Comparison of ENCODE assay signal across 30 mouse cellular contexts in the genomic region with DNA sequence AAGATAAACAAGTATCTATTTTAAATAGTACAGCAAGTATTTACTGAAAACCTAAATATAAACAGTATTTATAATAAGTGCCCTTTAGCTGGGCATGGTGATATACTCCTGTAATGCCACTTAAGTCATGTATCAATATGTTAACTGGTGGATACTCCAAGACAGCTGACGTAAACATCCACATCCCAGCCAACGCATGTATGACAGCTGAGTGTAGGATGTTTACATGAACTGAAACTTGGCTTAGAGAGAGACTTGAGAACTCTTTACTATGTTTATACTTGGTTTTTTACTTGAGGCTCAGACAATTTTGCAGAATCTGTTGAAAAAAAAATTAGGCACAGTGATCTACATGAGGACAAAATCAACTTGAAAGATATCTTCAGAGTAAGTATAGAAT.
DNase-seq lines count a peak whose midpoint lies in the region; ATAC-seq and TF ChIP-seq lines count a peak whose summit lies in the region.
"Had no signal": no experiment of that assay in that cellular context is flagged by ENCODE, and none has a peak within 500 bp of the region (broad histone marks: within the 10 kb centered on the region; RNA-seq: fewer than 3 reads in every experiment).

No protein-coding gene starts in this region.

- WGBS in intestine, embryonic 16.5 days, result 64% methylated on average over 2 of the region's 2 CpGs
- 56% methylated on average over 2 of the region's 2 CpGs for WGBS in intestine, embryonic 15.5 days
- 23% methylated on average over 2 of the region's 2 CpGs for WGBS in lung, embryonic 16.5 days
- 24% methylated on average over 2 of the region's 2 CpGs for WGBS in stomach, embryonic 14.5 days
- WGBS in stomach, postnatal 0 days, result 41% methylated on average over 2 of the region's 2 CpGs
- 37% methylated on average over 2 of the region's 2 CpGs for WGBS in stomach, embryonic 16.5 days

- H3K27me3 ChIP-seq in intestine, embryonic 16.5 days (replicated peaks; ENCODE audit: control insufficient read depth, insufficient read depth, low read length), result no peaks in the 10 kb centered on the region
- H3K27me3 ChIP-seq in intestine, embryonic 15.5 days (replicated peaks), result no peaks in the 10 kb centered on the region
- no peaks in the 10 kb centered on the region for H3K27me3 ChIP-seq in lung, embryonic 16.5 days (ENCODE audit: control insufficient read depth, insufficient read depth, low read depth, low read length)
- H3K27me3 ChIP-seq in stomach, embryonic 14.5 days (ENCODE audit: control insufficient read depth, insufficient read depth, low read length), result no peaks in the 10 kb centered on the region
- no peaks in the 10 kb centered on the region for H3K27me3 ChIP-seq in stomach, postnatal 0 days (ENCODE audit: control insufficient read depth, insufficient read depth, low read length)
- H3K27me3 ChIP-seq in stomach, embryonic 16.5 days (ENCODE audit: control insufficient read depth, insufficient read depth, low read length), result no peaks in the 10 kb centered on the region
- H3K27me3 ChIP-seq: CH12.LX; embryonic facial prominence, embryonic 12.5 days; embryonic facial prominence, embryonic 15.5 days; heart, embryonic 13.5 days; Patski had no signal

- TF ChIP-seq CTCF in stomach, postnatal 0 days (IDR thresholded peaks at IDR 0.05; ENCODE audit: low read depth), result no peak

- H3K4me1 ChIP-seq in intestine, embryonic 16.5 days (ENCODE audit: control insufficient read depth, insufficient read depth, low read length), result no peaks in the 10 kb centered on the region
- 0 out of 2 replicates have a peak, but pooled peaks cover 3% of the 10 kb centered on the region for H3K4me1 ChIP-seq in intestine, embryonic 15.5 days (replicated peaks)
- H3K4me1 ChIP-seq in lung, embryonic 16.5 days (replicated peaks; ENCODE audit: control insufficient read depth, insufficient read depth, low read length), result peaks cover 6% of the 10 kb centered on the region; the same call in 1 of the 2 replicates
- 0 out of 2 replicates have a peak, but pooled peaks cover under 1% of the 10 kb centered on the region for H3K4me1 ChIP-seq in stomach, embryonic 14.5 days (ENCODE audit: control insufficient read depth, insufficient read depth, low read length)
- no peaks in the 10 kb centered on the region for H3K4me1 ChIP-seq in stomach, postnatal 0 days (replicated peaks; ENCODE audit: control insufficient read depth, insufficient read depth)
- H3K4me1 ChIP-seq in stomach, embryonic 16.5 days (ENCODE audit: control insufficient read depth, insufficient read depth, low read length), result no peaks in the 10 kb centered on the region
- H3K4me1 ChIP-seq: embryonic facial prominence, embryonic 12.5 days; embryonic facial prominence, embryonic 15.5 days; heart, embryonic 10.5 days had no signal

- H3K9me3 ChIP-seq in intestine, embryonic 16.5 days (ENCODE audit: control insufficient read depth, low read length), result no peaks in the 10 kb centered on the region
- no peaks in the 10 kb centered on the region for H3K9me3 ChIP-seq in intestine, embryonic 15.5 days
- H3K9me3 ChIP-seq in lung, embryonic 16.5 days (ENCODE audit: control insufficient read depth, low read length), result no peaks in the 10 kb centered on the region
- no peaks in the 10 kb centered on the region for H3K9me3 ChIP-seq in stomach, embryonic 14.5 days (ENCODE audit: control insufficient read depth, low read depth, low read length)
- H3K9me3 ChIP-seq in stomach, postnatal 0 days (ENCODE audit: control insufficient read depth, low read length), result no peaks in the 10 kb centered on the region
- H3K9me3 ChIP-seq in stomach, embryonic 16.5 days (replicated peaks; ENCODE audit: control insufficient read depth, low read length), result no peaks in the 10 kb centered on the region
- H3K9me3 ChIP-seq: embryonic facial prominence, embryonic 12.5 days; embryonic facial prominence, embryonic 15.5 days; G1E; heart, embryonic 10.5 days; heart, embryonic 13.5 days had no signal

- DNase-seq in lung, adult 18-20 months, result no peak
- DNase-seq in stomach, postnatal 0 days (ENCODE audit: low spot score), result no peak
- no peak for DNase-seq in left cerebral cortex, adult 8-10 months (ENCODE audit: low spot score in 2 of 2)
- DNase-seq: adrenal gland, adult 2 months; adrenal gland, postnatal 14 days; B cell, adult 2 months; cerebellum, adult 18-20 months; cerebellum, adult 9-10 months; cerebellum, postnatal 14 days; forebrain, postnatal 0 days; gastrocnemius, postnatal 10 days; gastrocnemius, postnatal 36 days; heart, adult 2 months; heart, postnatal 14 days; heart, postnatal 4 days had no signal

- H3K4me2 ChIP-seq in intestine, embryonic 16.5 days (ENCODE audit: low read depth, low read length), result no peak overlapping the region
- H3K4me2 ChIP-seq in intestine, embryonic 15.5 days (replicated peaks), result no peak overlapping the region
- H3K4me2 ChIP-seq in lung, embryonic 16.5 days (ENCODE audit: low read depth, low read length), result no peak overlapping the region
- no peak overlapping the region for H3K4me2 ChIP-seq in stomach, embryonic 14.5 days (replicated peaks; ENCODE audit: low read depth, low read length)
- no peak overlapping the region for H3K4me2 ChIP-seq in stomach, postnatal 0 days (replicated peaks; ENCODE audit: low read depth)
- H3K4me2 ChIP-seq in stomach, embryonic 16.5 days (ENCODE audit: low read depth, low read length), result no peak overlapping the region
- H3K4me2 ChIP-seq: embryonic facial prominence, embryonic 12.5 days; embryonic facial prominence, embryonic 15.5 days; heart, embryonic 13.5 days; hindbrain, embryonic 14.5 days had no signal

- H3K36me3 ChIP-seq in intestine, embryonic 16.5 days (ENCODE audit: control insufficient read depth, insufficient read depth, low read length), result 0 out of 2 replicates have a peak, but pooled peaks cover 3% of the 10 kb centered on the region
- H3K36me3 ChIP-seq in intestine, embryonic 15.5 days, result no peaks in the 10 kb centered on the region
- H3K36me3 ChIP-seq in lung, embryonic 16.5 days (ENCODE audit: control insufficient read depth, insufficient read depth, low read length), result no peaks in the 10 kb centered on the region
- peaks cover 6% of the 10 kb centered on the region; the same call in 1 of the 2 replicates for H3K36me3 ChIP-seq in stomach, embryonic 14.5 days (ENCODE audit: control insufficient read depth, insufficient read depth, low read length)
- no peaks in the 10 kb centered on the region for H3K36me3 ChIP-seq in stomach, postnatal 0 days (ENCODE audit: control insufficient read depth, insufficient read depth, low read length)
- no peaks in the 10 kb centered on the region for H3K36me3 ChIP-seq in stomach, embryonic 16.5 days (ENCODE audit: control insufficient read depth, insufficient read depth, low read length)
- H3K36me3 ChIP-seq: embryonic facial prominence, embryonic 12.5 days; embryonic facial prominence, embryonic 15.5 days had no signal

- no peak overlapping the region for H3K27ac ChIP-seq in intestine, embryonic 16.5 days (ENCODE audit: low read length)
- no peak overlapping the region for H3K27ac ChIP-seq in intestine, embryonic 15.5 days
- peak overlapping the region; percentile 72 for H3K27ac ChIP-seq in lung, embryonic 16.5 days (ENCODE audit: low read length)
- peak overlapping the region; percentile 15; the same call in 1 of the 2 replicates for H3K27ac ChIP-seq in stomach, embryonic 14.5 days (ENCODE audit: low read length)
- no peak overlapping the region for H3K27ac ChIP-seq in stomach, postnatal 0 days (replicated peaks)
- no peak overlapping the region for H3K27ac ChIP-seq in stomach, embryonic 16.5 days (ENCODE audit: low read length)
- H3K27ac ChIP-seq: embryonic facial prominence, embryonic 12.5 days; embryonic facial prominence, embryonic 15.5 days; heart, adult 2 months; heart, embryonic 10.5 days; heart, embryonic 13.5 days; hindbrain, embryonic 14.5 days; hindbrain, postnatal 0 days had no signal

- H3K9ac ChIP-seq in intestine, embryonic 16.5 days (ENCODE audit: low read depth, low read length), result no peak overlapping the region
- H3K9ac ChIP-seq in intestine, embryonic 15.5 days, result no peak overlapping the region
- H3K9ac ChIP-seq in lung, embryonic 16.5 days (ENCODE audit: low read length), result no peak overlapping the region
- H3K9ac ChIP-seq in stomach, embryonic 14.5 days (replicated peaks; ENCODE audit: low read depth, low read length), result no peak overlapping the region
- H3K9ac ChIP-seq in stomach, postnatal 0 days (ENCODE audit: low read length), result no peak overlapping the region
- H3K9ac ChIP-seq in stomach, embryonic 16.5 days (ENCODE audit: low read length), result no peak overlapping the region
- H3K9ac ChIP-seq: embryonic facial prominence, embryonic 12.5 days; embryonic facial prominence, embryonic 15.5 days; forebrain, postnatal 0 days; heart, embryonic 13.5 days; hindbrain, embryonic 14.5 days had no signal

- H3K4me3 ChIP-seq in intestine, embryonic 16.5 days (ENCODE audit: low read length), result no peak overlapping the region
- H3K4me3 ChIP-seq in intestine, embryonic 15.5 days (replicated peaks), result no peak overlapping the region
- no peak overlapping the region for H3K4me3 ChIP-seq in lung, embryonic 16.5 days (ENCODE audit: low read length)
- no peak overlapping the region for H3K4me3 ChIP-seq in stomach, embryonic 14.5 days (ENCODE audit: low read depth, low read length)
- no peak overlapping the region for H3K4me3 ChIP-seq in stomach, postnatal 0 days (ENCODE audit: low read depth, low read length)
- H3K4me3 ChIP-seq in stomach, embryonic 16.5 days (replicated peaks; ENCODE audit: low read length), result no peak overlapping the region
- H3K4me3 ChIP-seq: embryonic facial prominence, embryonic 12.5 days; embryonic facial prominence, embryonic 15.5 days; heart, adult 2 months; heart, embryonic 10.5 days; heart, embryonic 13.5 days had no signal

- ATAC-seq in intestine, embryonic 16.5 days, result peak; percentile 55; the same call in 1 of the 2 replicates
- ATAC-seq in intestine, embryonic 15.5 days, result no peak
- peak; percentile 88 for ATAC-seq in lung, embryonic 16.5 days (ENCODE audit: low read depth)
- ATAC-seq in stomach, embryonic 14.5 days (ENCODE audit: insufficient number of reproducible peaks, insufficient read depth, low FRiP score, low read depth), result no peak
- no peak for ATAC-seq in stomach, postnatal 0 days (ENCODE audit: low FRiP score, low TSS enrichment)
- 0 out of 2 replicates have a peak, but pooled peaks have one; percentile 37 for ATAC-seq in stomach, embryonic 16.5 days (ENCODE audit: insufficient read depth, low FRiP score)
- ATAC-seq: forebrain, embryonic 14.5 days; forebrain, postnatal 0 days; hindbrain, postnatal 0 days; Patski had no signal

- no peak for TF ChIP-seq EP300 in stomach, postnatal 0 days (optimal IDR thresholded peaks at IDR 0.05)

Comparison
In these comparisons a context has a peak if more than half of its experiments do, and no peak if none do; other contexts are left out.
1. ATAC-seq: peak in intestine, embryonic 16.5 days (single experiment), lung, embryonic 16.5 days (single experiment) and stomach, embryonic 16.5 days (single experiment); none in intestine, embryonic 15.5 days (single experiment), stomach, embryonic 14.5 days (single experiment) and stomach, postnatal 0 days (single experiment).
2. H3K27ac ChIP-seq: peak in lung, embryonic 16.5 days (single experiment) and stomach, embryonic 14.5 days (single experiment); none in intestine, embryonic 16.5 days (single experiment), intestine, embryonic 15.5 days (single experiment), stomach, postnatal 0 days (single experiment) and stomach, embryonic 16.5 days (single experiment).